Mouse (Mus musculus) spleen, adult 12 weeks (tissue): ENCODE results near the gene Slc25a39.

Experiments used
- DNase-seq: peaks from one replicate; pipeline ENCODE4 v3.0.0; 2022; ENCODE audit warnings: low spot score

Slc25a39 gene

DNA sequence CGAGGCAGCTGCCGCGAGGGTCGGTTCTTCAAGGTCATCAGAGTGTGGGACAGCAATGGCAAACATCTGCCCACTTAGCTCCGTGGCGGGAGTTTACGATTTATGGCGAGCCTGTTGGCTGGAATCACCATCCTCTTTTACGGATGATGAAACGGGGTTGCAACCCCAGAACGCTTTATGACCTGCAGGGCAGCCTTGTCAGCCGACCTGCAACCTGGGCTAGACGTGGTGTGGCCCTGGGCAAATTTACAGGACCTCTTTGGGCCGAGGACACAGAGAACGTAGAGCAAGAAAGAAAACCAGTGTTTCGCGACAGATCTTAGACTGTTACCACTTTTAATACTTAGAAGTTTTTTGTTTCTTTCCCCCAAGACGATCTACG is at the start of gene Slc25a39:
Slc25a39 (minus strand) TSS at position 113 of the 382 bp plus-strand sequence.
- no peak for DNase-seq

DNA sequence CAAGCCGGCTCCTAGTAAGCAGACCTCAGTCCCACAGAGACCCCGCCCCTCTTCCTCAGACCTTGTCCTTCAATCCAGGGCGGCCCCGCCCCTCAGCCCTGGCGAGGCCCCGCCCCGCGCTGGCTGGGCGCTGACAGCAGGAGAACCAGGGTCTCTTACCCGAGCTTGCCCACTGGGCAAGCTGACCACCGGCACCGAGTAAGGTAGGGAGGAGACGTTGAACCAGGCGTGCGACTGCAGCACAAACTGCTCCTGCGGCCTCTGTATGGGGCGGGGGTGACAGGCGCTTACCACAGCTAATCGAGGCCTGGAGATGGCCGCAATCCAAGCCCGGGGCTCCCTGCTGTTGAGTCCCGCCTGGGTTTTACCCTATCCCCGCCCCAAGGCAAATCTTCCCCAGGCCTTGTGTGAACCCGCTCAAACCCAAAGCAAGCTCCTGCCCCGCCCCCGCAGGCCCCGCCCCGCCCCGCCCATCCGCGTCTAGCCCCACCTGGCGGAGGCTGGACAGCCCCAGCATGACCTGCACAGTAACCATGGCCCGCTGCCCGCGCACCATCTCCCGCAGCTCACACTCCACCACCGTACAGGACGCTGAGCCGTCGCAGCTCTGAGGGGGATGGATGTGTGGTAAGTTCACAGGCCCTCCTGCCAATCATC is 48.1 kb upstream of the Slc25a39 start:
- peak; percentile 47 for DNase-seq

DNA sequence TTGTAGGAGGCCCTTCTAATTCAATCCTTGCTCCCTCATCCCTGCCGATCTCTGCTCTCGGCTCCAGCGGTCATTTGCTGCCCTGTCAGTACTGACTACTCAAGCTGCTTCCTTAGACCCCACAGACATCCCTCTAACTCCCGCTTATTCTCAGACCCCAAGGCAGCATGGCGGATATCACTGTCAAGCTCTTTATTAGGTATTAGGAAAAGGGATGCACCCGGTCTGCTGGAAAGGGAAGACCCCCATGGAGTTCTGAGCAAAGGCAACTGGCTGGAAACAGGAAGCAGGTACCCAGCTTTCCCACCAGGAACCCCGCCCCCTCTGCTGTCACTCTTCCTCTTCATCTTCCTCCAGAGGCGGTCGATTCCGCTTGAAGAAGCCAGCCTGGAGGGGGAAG is 45.4 kb upstream of the Slc25a39 start:
- DNase-seq: no peak

DNA sequence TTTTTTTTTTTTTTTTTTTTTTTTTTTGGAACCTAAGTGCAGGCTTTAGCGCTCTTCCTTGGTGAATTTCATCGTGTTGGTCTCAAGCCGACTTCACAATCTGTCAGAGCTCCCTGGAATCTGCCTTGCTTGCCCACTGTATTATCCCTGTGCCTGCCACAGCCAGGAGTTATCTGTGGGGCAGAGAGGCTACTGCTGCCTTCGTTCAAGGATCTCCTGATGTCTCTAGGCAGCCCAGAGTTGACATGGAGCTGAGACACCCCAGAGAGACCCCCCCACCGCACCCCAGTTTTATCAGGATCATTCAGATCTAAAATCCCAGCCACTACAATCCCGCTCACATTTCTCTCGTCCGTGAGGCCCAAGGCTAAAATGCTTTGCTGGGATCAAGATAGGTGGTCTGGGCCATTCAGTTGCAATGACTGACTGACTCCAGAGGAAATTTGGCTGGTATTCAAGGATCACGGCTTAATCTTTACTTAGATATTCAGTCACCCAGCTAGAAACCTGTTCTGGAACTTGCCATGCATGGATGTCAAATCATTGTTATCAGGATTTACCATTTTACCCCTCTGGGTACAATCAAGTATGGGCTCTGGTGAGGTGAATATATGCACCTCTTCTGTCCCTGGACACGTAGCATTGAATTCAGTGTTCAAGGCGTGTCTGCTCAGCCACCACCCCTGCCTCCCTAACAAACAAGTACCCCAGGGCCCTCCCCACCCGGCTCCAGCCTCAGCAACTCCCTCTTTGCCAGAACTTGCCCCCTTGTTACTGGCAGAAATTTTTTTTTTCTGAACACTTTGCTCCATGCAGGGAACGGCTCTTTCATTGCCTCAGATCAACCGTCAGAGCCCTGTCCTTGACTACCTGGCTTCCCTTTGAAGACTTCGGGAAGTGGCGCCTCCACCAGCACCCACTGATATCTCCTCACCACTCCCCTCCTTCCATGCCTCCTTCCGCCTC is 41.6 kb upstream of the Slc25a39 start:
- DNase-seq: no peak

DNA sequence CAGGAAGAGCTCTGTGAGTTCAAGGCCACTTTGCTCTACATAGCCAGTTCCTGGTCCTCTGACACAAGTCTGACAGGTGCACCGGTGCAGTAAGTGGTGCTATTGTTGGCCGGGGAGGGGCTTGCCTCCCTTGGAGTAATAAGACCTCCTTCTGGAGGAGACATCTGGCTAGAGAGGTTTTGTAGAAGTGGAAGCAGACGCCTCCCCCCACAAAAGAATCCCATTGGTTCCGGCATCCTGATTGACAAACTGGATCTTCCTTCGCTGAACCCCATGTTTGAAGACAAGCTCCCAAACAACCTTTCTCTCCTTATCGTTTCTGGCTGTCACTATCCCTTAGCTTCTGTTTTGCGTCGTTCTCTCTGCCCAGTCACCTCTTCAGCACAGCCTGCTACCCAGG is 40.6 kb upstream of the Slc25a39 start:
- no peak for DNase-seq

DNA sequence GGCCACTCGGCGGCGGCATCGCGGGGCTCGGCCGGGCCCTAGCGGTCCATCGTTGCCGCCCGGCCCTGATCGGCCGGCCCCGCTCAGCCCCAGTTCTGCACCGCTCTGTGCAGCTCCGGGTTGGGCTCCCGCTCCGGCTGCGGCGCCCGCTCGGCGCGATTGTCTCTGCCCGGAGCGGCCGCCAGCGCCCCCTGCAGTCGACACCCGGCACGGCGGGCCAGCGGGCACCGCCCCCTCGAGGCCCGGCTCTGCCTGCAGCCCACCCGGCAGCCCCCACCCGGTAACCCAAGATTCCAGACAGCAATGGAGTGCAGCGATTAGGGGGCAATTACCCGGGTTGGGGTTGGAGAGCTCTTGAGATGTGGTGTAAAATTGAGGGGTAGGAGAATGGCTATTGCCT is 39.8 kb upstream of the Slc25a39 start, which contains the start of gene Fam171a2:
Fam171a2 (minus strand) TSS at position 186 of the 400 bp plus-strand sequence.
- no peak for DNase-seq

DNA sequence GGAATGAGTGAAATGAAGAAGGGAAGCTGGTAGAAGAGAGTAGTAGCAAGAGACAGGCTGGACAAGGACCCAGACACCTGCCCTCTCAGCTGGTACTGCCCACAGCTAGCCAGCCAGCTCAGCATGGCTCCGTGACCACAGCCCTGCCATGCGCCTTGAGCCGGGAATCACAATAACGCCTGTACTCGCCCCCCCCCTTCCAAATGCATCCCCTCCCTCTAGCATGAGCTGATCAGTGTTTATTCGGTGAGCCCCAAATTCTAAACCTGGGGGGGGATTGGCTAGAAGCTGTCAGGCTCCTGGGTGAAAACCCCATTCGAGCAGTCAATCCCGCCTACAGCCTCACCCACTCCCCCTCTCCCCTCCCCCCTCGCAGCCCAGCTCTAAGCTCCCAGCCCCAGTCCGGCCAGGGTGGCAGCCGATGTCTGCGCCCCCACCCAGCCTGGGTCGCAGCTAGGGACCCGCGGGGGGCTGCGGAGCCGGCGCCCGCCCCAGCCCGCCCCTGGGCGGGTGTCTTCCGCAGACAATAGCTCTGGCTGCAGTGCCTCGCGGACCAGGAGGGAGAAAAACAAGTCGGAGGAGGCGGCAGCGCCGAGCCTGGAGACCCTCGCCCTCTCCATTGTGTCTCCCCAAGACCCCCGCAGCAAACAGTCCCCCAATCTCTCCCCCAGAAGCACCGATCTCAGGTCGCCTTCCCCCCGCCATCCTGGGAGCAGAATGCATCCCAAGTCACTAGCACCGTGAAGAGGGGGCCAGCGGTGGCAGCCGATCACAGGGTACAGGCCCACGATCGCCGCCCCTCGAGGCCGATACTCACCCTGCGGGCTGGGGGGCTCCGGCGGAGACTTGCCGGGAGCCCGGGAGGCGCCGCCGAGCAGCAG is 39.1 kb upstream of the Slc25a39 start:
- no peak for DNase-seq

DNA sequence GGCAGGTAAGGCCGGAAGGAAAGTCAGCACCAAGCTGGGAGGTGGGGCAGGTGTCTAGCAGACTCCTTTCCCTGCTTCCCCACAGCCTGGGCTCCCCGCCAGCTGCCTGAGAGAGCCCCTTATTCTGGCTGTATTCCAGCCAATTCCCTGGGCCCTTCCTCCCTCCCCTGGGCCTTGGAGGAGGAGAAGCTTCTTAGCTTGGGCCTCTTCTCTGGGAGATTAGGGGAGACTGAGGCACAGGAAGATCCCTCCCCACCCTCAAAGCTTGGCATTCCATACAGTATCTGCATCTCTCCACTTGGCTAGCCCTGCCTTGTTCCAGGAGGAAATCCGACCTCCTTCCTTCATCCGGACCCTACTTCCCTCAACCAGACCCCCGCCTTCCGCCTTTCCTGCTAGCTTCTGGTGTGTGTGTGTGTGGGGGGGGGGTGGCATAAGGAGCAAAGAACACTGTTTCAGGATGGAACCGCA is 38.2 kb upstream of the Slc25a39 start:
- DNase-seq: no peak

DNA sequence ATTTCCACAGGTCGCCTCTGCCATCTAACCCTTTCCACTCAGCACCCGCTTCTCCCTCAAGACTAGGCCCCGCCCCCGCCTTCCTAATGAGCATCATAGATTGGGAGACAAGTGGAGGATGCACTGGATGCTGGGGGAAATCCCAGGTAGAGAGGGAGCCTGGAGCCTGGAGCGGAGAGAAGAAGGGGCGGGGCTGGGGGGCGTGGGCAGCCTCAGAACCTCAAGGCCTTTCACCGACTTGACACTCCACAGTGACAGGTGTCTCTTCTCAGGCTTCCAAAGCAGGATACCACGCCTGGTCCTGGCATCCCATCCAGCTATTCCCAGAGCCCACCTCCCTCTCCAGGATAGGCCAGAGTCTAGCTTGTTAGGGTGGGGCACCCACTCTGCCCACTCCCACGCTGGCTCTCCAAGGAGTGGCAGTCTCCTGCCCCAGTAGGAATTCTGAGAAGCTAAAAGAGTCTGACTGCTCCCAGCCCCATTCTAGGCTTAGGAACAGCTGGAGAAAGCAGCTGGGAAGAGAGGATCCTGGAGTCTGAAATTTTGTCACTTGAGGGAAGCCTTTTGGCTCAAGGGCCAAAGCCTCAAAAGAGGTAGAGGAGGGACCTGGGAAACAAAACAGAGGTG is 37.6 kb upstream of the Slc25a39 start:
- no peak for DNase-seq

DNA sequence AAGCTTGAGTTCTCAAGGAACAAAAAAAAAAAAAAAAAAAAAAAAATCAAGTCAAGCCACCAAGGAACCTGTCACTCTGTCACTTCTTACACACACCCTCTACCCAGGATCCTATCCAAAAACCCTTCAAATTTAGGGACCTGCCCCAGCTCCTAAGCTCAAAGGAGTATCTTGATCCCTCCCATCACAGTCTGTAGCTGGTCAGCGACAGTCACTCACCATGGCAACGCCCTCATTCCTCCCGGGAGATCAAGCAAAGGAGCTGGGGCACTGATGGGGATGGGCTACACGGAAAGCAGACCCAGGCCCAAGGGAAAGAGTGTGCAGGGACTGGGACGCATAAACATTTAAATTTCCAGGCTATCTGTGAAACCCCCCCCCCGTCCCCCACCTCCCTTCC is 37.0 kb upstream of the Slc25a39 start:
- DNase-seq: no peak

DNA sequence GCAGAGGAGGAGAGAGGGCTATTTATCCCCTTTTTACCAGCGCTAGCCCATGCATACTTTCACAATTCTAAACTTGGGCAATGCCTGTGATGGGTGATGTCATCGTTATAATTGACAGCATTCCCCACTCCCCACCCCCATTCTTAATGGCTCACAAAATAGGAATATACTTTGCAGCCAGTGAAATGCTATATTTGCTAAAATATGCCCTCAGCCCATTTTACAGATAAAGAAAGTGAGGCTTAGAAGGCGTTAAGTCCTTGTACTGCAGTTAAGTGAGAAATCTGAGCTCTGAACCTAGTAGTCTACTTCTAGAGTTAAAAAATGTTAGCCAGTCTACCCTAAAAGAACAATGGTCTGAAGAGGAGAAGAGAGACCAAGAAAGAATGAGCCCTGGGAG is 36.6 kb upstream of the Slc25a39 start:
- no peak for DNase-seq

DNA sequence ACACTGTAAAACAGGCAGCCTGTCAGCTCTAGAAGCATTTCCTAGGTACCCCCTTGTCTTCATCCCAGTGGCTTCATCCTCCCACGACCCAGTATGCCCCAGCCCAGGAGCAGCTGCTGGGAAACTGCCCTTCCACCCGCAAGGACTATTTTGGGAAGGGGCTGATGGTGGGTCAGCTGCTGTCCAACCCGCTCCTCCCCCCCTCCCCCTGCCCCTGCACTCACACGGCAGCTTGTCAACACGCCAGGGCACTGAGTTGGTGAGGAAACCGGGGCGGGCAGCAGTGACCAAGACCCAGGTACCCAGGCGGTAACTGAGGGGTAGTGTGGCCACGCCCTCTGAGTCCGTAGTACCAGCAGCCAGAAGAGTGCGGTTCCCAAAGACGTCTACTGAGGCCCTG is 36.0 kb upstream of the Slc25a39 start:
- no peak for DNase-seq

DNA sequence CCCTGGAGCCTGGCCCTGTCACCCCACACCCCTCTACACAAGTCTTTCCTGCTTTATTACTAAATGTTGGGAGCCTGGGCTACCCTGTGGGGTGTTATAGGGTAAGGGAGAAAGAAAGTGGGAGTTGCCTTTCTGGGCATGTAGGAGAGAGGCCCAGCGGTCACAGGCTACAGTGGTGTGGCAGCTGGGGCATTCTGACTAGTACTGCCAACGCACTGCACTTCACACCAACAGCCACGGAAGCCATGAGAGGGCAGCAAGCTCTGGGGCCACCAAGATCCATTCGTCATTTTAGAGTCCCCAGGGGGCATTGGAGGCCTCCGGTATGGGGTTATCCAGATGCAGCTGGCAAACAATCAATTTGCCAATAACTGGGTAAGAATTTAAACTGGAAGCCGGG is 34.3 kb upstream of the Slc25a39 start:
- DNase-seq: no peak

DNA sequence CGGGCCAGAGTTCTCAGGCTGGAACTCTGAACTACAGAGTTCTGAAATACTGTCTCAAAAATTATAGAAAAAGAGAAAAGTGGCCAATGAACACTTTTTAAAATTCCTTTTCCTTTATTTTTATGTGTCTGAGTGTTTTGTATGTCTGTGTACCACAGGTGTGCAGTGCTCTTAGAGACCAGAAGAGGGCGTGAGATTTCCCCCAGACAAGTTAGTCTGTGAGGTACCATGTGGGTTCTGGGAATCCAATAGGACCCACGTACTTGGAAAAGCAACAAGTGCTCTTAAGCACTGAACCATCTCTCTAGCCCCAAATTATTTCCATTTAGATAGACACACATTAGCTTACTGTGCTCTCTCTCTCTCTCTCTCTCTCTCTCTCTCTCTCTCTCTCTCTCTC is 33.7 kb upstream of the Slc25a39 start:
- no peak for DNase-seq

DNA sequence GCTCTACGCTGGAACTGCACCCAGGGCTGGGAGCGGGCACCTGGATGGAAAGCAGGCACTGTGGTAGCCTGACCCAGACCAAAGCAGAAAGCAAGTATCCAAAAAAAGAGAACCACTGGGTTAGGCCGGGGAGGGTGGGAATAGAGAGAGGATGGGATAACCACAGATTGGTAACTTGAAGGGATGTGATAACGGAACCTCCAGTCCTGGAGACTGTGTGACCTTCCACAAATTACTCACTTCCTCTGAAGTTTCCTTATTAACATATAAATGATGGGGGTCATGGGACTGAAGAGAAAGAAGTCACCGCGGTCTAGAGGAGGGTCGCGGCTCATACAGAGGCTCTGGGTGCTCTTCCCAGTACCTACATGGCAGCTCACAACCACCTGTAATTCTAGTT is 32.5 kb upstream of the Slc25a39 start:
- no peak for DNase-seq

DNA sequence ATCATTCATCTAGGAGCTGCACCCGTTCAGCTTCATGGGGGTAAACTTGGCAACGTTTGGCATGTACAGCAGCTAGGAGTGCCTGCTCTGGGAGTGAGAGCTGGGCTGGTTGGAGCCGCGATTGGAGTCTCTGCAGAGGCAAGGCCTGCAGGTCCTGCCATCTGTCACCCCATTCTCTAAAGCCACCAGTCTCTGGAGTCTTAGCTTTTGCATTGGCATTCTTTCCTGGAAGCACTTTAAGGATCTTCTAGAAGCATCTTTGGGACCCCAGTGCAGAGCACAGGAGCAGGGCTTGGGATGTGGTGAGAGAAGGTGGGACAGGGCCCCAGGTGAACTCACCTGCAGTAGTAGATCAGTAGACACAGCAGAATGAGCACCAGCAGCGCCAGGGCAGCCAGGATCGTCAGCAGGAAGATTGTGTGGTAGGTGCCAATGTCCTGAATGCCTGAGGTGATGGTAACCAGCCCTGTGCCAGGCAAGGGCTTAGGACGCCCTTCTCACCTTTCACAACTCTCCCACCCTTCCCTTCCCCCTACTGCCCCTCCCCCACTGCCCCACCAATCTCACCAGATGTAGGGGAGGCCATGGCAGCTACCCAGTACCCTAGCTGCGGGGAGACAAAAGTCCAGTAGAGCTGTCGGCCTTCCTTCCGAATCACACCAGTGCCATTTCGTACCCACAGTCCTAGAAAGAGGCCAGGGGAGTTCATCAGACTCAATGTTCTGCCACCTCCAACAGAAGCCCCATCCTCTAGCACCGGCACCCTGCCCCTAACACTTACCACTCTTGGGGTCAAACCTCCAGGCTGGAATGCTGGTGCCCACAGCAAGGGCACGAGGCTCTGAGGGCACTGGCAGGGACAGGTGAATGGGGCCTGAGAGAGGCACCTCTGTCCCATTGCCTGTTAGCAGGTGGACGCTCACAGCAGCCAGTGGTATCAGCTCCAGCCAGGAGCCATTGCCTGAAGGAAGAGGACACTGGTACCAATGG is 31.6 kb upstream of the Slc25a39 start:
- no peak for DNase-seq

DNA sequence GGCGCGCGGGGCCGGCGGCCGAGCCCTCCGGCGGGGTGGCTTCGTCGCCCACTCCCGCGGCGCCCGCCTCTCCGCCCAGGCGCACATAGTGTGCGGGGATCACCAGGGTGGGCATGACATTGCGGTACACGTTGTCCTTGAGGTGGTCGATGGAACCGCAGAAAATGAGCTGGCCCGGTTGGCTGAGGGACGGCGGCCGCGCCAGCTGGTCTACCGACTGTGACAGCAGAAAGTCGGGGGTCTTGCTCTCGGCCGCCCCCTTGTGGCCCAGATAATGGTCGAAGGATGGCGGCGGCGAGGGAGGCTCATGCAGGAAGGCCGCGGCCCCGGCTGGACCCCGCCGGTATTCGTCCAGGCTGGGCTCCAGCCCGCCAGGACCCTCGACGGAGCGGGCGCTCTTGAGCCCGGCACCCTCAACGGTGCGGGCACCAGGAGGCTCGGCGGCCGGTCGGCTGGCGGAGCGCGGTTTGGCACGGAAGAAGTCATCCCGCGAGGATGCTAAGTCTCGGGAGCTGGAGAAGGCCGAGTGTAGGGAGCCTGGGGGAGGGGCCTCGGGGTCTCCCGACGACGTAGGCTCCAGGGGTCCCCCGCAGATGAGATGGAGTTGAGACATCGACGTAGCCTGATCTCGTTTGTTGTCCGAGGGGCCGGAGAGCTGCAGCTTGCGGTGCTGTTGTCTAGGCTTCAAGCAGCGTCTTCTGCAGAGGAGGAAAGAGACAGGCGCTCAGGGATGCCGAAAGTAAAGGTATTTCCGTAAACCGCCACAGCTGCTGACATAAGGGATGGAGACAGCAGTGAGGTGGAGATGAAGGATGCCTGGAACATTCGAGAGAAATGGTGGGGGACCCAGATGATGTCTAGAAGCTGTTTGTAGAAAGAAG is 30.7 kb upstream of the Slc25a39 start:
- DNase-seq: no peak

DNA sequence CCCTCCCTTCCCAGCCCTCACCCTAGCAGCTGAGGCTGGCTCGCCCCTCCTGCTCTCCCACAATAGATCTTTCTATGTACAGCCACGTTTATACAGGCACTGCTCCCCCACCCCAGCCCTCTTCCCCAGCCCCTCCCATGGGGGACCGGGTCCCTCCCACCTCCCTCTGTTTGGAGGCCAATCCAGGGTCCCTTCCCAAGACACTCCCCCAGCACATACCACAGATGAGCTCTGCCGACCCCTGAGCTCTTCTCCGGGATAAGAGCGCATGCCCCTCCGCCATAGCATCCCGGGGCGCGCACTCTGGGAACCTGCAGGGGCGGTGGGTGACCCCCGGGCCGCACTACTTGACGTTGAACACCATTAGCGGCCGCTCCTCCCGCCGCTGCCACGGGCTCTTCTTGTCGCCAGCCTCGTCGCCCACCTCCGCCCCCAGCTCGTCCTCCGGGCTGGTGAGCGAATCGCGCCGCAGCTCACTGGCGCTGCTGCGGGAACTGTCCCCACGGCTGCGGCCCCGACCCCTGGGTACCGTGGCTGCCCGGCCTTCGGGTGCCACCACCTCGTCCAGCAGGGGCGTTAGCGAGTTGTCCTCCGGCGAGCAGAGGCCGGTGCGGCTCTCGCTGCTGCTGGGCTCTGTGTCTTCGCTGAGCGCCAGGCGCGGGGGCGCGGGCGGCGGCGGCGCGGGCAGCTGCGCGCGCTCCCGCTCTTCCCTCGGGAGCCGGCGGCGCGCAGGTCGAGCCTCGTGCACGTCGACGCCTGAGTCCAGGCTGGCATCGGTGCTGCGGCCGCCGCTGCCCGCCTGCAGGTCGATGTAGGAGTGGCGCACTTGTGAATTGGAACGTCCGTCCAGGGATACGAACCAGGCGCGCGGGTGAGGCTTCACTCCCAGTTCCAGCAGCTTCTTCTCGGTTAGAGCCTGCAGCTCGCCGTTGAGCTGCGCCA is 29.6 kb upstream of the Slc25a39 start:
- DNase-seq: no peak

DNA sequence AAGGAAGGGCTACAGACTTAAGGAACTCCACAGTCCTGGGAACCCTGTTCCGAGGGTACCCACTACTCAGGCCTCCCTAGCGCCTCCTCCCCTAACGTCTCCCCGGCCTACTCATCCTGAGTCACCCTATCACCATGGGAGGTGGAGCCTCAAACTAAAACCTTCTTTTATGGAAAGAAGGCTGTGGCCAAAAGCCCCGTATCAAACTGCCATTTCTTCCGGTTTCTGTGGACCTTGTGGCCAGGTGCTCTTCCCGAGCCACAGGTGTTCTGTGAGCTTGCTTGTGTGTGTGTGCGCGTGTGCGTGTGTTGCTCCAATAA is 28.7 kb upstream of the Slc25a39 start:
- DNase-seq: no peak
